Mouse (Mus musculus) gastrocnemius, postnatal 14 days (tissue): Measurements from ENCODE around the gene Rmi1. TPM values are rescaled to one million over a fixed set of nuclear protein-coding genes. Genes with fewer than 3 reads are reported as not detected.
"Not testable (repeated sequence)": the region's sequence is repeated elsewhere in the genome, so short reads cannot be mapped to it uniquely, and the experiment has no call there.

Experiments
- DNase-seq: peaks from one replicate; pipeline ENCODE4 v3.0.0; 2021; ENCODE audit warnings: mixed read lengths
- intact Hi-C: fragments of 180-260 bp; cut with DNase I; formaldehyde crosslinking; loops from one replicate; pipeline ENCODE4 v1.15.1; 2025; ENCODE audit warnings: low total_unique reads
- microRNA-seq, 2 experiments: library from miRNA; unstranded; fragments of <30 nt; microRNA quantifications; one replicate each; pipeline ENCODE4 v1.2.0; 2021
- total RNA-seq, 2 experiments: library from RNA; stranded (reverse); gene quantifications; 2 replicates each; pipeline ENCODE4 v1.2.3; 2021

Rmi1 gene
- total RNA-seq, 2 experiments from 2014 or later: 5.1 to 5.4 TPM

- no peak for DNase-seq
- intact Hi-C loops: no loop called here
Observed at GRCm38 (mm10) chr13:58452651-58453413, 50.8 kb downstream of the Rmi1 start.

DNA sequence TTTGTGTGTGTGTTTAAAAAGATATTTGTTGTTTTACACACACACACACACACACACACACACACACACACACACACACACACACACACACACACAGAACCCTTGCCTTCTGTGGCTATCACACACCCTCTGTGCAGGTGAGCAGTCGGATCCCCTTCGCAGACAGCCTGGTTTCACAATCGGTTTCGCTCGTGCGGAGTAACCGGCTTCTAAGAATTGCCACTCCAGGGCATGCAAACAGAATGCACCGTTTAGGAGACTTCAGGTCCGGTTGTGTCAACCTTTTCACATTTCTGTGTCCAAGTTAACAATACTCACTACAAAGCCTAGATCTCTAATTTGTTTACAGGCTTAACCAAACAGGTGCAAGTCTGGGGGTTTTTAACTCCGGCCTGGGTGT is 51.5 kb downstream of the Rmi1 start:
- no peak for DNase-seq
- intact Hi-C loops: no loop called here

DNA sequence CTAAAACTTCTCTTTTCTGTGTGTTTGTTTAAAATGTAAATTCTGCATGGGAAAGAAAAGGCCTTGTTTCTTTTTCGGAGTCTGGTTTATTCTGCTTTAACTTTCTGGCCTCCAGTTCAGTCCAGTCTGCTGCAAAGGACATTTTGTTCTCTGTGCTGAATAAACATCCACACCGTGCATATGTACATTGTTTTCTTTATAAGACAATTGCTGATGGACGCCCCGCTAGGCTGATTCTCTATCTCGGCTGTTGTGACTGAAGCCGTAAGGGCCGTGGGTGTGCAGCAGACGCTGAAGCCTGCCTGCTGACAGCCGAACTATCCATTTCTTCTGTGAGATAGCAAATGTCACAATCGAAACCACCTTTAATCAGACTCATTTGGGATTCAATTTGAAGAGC is 54.5 kb downstream of the Rmi1 start:
- intact Hi-C loops: no loop called here
- DNase-seq: no peak

GRCm38 (mm10) chr13:58458811-58459210 is 56.8 kb downstream of the Rmi1 start:
- DNase-seq, intact Hi-C loops: not testable (repeated sequence)

Small RNA genes within 50 kb of the gene (microRNA-seq; reads per million reads assigned to microRNA genes)
- gene Mir7-1: 16.6 to 30.1 reads per million in 2 experiments

Other genes with a start within 250 kb of the Rmi1 start
- gene Idnk, start 244.6 kb upstream of the Rmi1 start, total RNA-seq: 10 to 100 TPM in 1 of 2 experiments, 1 to 10 TPM in 1; 9.0 to 10.2 TPM
- 10 to 100 TPM; 40.7 to 43.2 TPM for gene Ubqln1, start 186.6 kb upstream of the Rmi1 start, total RNA-seq
- gene Gkap1, start 126.5 kb upstream of the Rmi1 start, total RNA-seq: 10 to 100 TPM; 15.8 to 17.4 TPM
- under 1 TPM; 0.07 to 0.33 TPM for gene Kif27, start 43.1 kb upstream of the Rmi1 start, total RNA-seq
- 10 to 100 TPM; 10.1 to 10.5 TPM for gene 2210016F16Rik, start 17.0 kb upstream of the Rmi1 start, total RNA-seq
- gene Hnrnpk, start 1.1 kb downstream of the Rmi1 start, total RNA-seq: 100 to 1,000 TPM; 334 to 386 TPM
- gene Slc28a3, start 208.6 kb downstream of the Rmi1 start, total RNA-seq: not detected